Mouse (Mus musculus) layer of hippocampus, adult 8-10 months (tissue): ENCODE results near the gene Nynrin. TPM values are rescaled to one million over a fixed set of nuclear protein-coding genes. Genes with fewer than 3 reads are reported as not detected.
A peak's percentile ranks its signal among the peaks of the same experiment; 100 is the strongest.

Experiments used
- DNase-seq, 2 experiments: peaks; one replicate each; pipeline ENCODE4 v3.0.0; 2022; ENCODE audit warnings: low spot score in 2 of 2
- total RNA-seq, 4 experiments: library from RNA; stranded (reverse); gene quantifications; 2 replicates each; pipeline ENCODE4 v1.2.4; 2022

Gene Nynrin
- 10 to 100 TPM in 2 of 4 experiments, 1 to 10 TPM in 2; 6.4 to 10.9 (median 9.3) TPM for total RNA-seq

GRCm38 (mm10) chr14:55853621-55854285 lies at the start of gene Nynrin:
Nynrin (plus strand) TSS chr14:55854010.
- DNase-seq = no peak

- DNase-seq = peak in 1 of 2 experiments; percentile 41
These were observed 38.9 kb upstream of the Nynrin start for GRCm38 (mm10) chr14:55814885-55815284.

GRCm38 (mm10) chr14:55815310-55815751 lies 38.5 kb upstream of the Nynrin start:
- DNase-seq = no peak

- DNase-seq = no peak
These were observed 33.9 kb upstream of the Nynrin start for GRCm38 (mm10) chr14:55819845-55820405.

- no peak for DNase-seq
These were observed 33.2 kb upstream of the Nynrin start for GRCm38 (mm10) chr14:55820576-55820975.

GRCm38 (mm10) chr14:55822435-55822990 lies 31.3 kb upstream of the Nynrin start:
- DNase-seq = peak in 1 of 2 experiments; percentile 45

GRCm38 (mm10) chr14:55822991-55823762 lies 30.6 kb upstream of the Nynrin start, which contains the start of gene Nfatc4:
Nfatc4 (plus strand) TSS chr14:55823144.
- DNase-seq = no peak

- DNase-seq = no peak
These were observed 29.8 kb upstream of the Nynrin start for GRCm38 (mm10) chr14:55824001-55824480.

- DNase-seq = no peak
These were observed 29.2 kb upstream of the Nynrin start for GRCm38 (mm10) chr14:55824481-55825215.

- no peak for DNase-seq
These were observed 28.4 kb upstream of the Nynrin start for GRCm38 (mm10) chr14:55825216-55826051.

- no peak for DNase-seq
These were observed 27.7 kb upstream of the Nynrin start for GRCm38 (mm10) chr14:55826142-55826541.

- no peak for DNase-seq
These were observed 27.1 kb upstream of the Nynrin start for GRCm38 (mm10) chr14:55826551-55827340.

GRCm38 (mm10) chr14:55828716-55829263 lies 25.0 kb upstream of the Nynrin start:
- DNase-seq = no peak

GRCm38 (mm10) chr14:55829854-55830253 lies 24.0 kb upstream of the Nynrin start:
- DNase-seq = no peak

- DNase-seq = no peak
These were observed 23.5 kb upstream of the Nynrin start for GRCm38 (mm10) chr14:55830331-55830730.

- DNase-seq = no peak
These were observed 20.7 kb upstream of the Nynrin start for GRCm38 (mm10) chr14:55833126-55833525.

GRCm38 (mm10) chr14:55834808-55835533 lies 18.8 kb upstream of the Nynrin start:
- no peak for DNase-seq

GRCm38 (mm10) chr14:55838312-55838711 lies 15.5 kb upstream of the Nynrin start:
- DNase-seq = no peak
